Mouse (Mus musculus) liver, embryonic 13.5 days (tissue): Measurements from ENCODE around the gene Xpo5. TPM values are rescaled to one million over a fixed set of nuclear protein-coding genes. Genes with fewer than 3 reads are reported as not detected.

Source experiments
- ATAC-seq: fragments of 200-750 bp; cut with Nextera tagmentation; 2 replicates; pipeline ENCODE4 v1.8.0; 2017; ENCODE audit warnings: low read depth, mild to moderate bottlenecking, moderate number of reproducible peaks, moderate library complexity
- DNase-seq: peaks from one replicate; pipeline ENCODE4 v3.0.0; 2022
- H3K27ac ChIP-seq: fragments of 300-500 bp; sonication (generic); 2 replicates; pipeline ENCODE4 v1.5.1; 2015; ENCODE audit warnings: moderate library complexity, mild to moderate bottlenecking, inconsistent platforms
- H3K27me3 ChIP-seq: fragments of 300-500 bp; sonication (generic); 2 replicates; pipeline ENCODE4 v1.6.1; 2015; ENCODE audit warnings: mild to moderate bottlenecking, inconsistent platforms
- H3K36me3 ChIP-seq: fragments of 300-500 bp; sonication (generic); 2 replicates; pipeline ENCODE4 v1.6.1; 2015; ENCODE audit warnings: mild to moderate bottlenecking, inconsistent platforms
- H3K4me1 ChIP-seq: fragments of 300-500 bp; sonication (generic); replicated peaks from 2 replicates; pipeline ENCODE4 v1.6.1; 2015; ENCODE audit warnings: inconsistent platforms
- H3K4me2 ChIP-seq: fragments of 300-500 bp; sonication (generic); 2 replicates; pipeline ENCODE4 v1.6.1; 2015; ENCODE audit warnings: inconsistent platforms, mild to moderate bottlenecking, moderate library complexity
- H3K4me3 ChIP-seq: fragments of 300-500 bp; sonication (generic); replicated peaks from 2 replicates; pipeline ENCODE4 v1.5.1; 2015; ENCODE audit warnings: mild to moderate bottlenecking, inconsistent platforms
- H3K9ac ChIP-seq: fragments of 300-500 bp; sonication (generic); 2 replicates; pipeline ENCODE4 v1.6.1; 2015; ENCODE audit warnings: mild to moderate bottlenecking, inconsistent platforms
- H3K9me3 ChIP-seq: fragments of 300-500 bp; sonication (generic); replicated peaks from 2 replicates; pipeline ENCODE4 v1.6.1; 2016; ENCODE audit warnings: inconsistent platforms
- WGBS: fragments of 180-500 bp; shearing (Covaris S2); methylation state at CpG from one replicate; pipeline ENCODE4 v1.1.7; 2015; ENCODE audit not compliant: insufficient replicate concordance; 5-methylcytosine and 5-hydroxymethylcytosine counted together
- polyA plus RNA-seq: library from polyadenylated mRNA; unstranded; fragments of >200 nt; fragmentation: Nextera tagmentation; extraction: Ambion mirVana; gene quantifications from 2 replicates; pipeline ENCODE4 v1.2.1, GENCODE M21; 2015

The Xpo5 gene
- polyA plus RNA-seq, 1 experiment from 2014 or later: 19.0 TPM

- H3K27ac ChIP-seq: no peak overlapping the region
- no peak overlapping the region for H3K4me2 ChIP-seq
- no peak for DNase-seq
- no peak overlapping the region for H3K4me3 ChIP-seq
- no peak for ATAC-seq
- H3K27me3 ChIP-seq: no peaks in the 10 kb centered on the region
- peaks cover 49% of the 10 kb centered on the region for H3K36me3 ChIP-seq
- H3K9me3 ChIP-seq: no peaks in the 10 kb centered on the region
- 83% methylated on average over 5 of the region's 5 CpGs for WGBS
- H3K4me1 ChIP-seq: 0 out of 2 replicates have a peak, but pooled peaks cover 4% of the 10 kb centered on the region
- H3K9ac ChIP-seq: no peak overlapping the region
These were observed 70.1 kb downstream of the Xpo5 start for GRCm38 (mm10) chr17:46272675-46273074.

DNA sequence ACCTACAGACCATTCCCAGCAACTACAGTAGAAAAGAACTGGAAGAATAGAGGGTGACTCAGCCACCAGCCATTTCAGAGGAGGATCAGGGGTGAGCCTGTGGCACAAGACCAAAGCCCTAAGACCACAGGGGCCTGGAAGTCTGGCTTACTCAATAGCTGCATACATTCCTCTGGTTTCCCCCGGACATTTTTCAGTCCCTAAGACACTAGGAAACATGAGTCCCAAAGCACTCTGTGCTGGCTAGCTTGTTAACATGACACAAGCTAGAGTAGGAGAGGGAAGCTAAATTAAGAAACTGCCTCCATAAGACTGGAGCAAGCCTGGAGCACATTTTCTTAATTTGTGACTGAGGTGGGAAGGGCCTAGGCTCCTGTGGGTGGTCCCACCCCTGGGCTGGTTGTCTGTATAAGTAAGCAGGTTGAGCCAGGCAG, 71.2 kb downstream of the Xpo5 start:
- H3K27me3 ChIP-seq: no peaks in the 10 kb centered on the region

DNA sequence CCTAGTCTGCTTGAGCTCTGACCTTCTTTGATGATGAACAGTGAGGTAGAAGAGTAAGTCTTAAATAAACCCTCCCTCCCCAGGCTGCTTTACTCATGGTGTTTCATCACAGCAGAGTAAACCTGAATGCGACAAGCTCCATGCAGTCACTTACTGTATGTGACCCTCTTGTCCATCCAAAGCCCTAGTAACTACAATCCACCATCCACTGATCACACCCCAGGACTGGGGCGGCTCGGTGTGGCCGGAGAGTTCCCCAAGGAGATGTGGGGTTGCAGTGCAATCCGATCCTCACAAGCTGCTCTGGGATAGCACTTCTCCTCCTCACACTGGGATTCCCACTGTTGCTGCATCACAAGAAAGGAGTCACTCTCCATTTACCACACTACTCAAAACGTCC, 71.9 kb downstream of the Xpo5 start:
- DNase-seq (no peak), ATAC-seq (no peak)
- Histone ChIP-seq H3K4me2 (no peak overlapping the region), H3K4me3 (no peak overlapping the region), H3K4me1 (0 out of 2 replicates have a peak, but pooled peaks cover 4% of the 10 kb centered on the region), H3K9me3 (no peaks in the 10 kb centered on the region), H3K27me3 (no peaks in the 10 kb centered on the region), H3K9ac (no peak overlapping the region), H3K36me3 (peaks cover 59% of the 10 kb centered on the region), H3K27ac (no peak overlapping the region)
- WGBS: 85% methylated on average over 6 of the region's 6 CpGs

More for the DNA sequence above, 71.2 kb downstream of the Xpo5 start:
- no peak overlapping the region for H3K9ac ChIP-seq
- H3K9me3 ChIP-seq: no peaks in the 10 kb centered on the region
- no peak for ATAC-seq
- peaks cover 54% of the 10 kb centered on the region for H3K36me3 ChIP-seq
- WGBS: 85% methylated on average over 1 of the region's 1 CpGs
- no peak overlapping the region for H3K4me2 ChIP-seq
- DNase-seq: no peak
- 0 out of 2 replicates have a peak, but pooled peaks cover 4% of the 10 kb centered on the region for H3K4me1 ChIP-seq
- no peak overlapping the region for H3K4me3 ChIP-seq
- H3K27ac ChIP-seq: no peak overlapping the region

DNA sequence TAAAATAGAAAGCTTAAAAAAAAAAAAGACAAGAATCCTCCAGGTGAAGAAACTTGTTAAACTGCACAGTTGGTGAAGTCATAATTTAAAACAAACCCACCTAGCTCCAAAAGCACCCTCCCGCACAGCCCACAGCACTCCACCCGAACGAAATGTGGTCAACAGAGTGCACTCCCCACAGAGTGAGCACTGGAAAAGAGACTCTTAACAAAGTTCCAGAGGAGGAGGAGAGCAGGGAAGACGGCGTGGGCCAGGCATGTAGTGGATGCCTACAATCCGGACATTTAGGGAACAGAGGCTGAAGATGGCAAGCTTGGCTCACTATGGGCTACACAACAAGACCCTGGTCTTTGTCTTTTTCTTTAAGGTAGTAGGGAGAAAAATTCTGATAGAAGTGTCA, 72.5 kb downstream of the Xpo5 start:
- Histone ChIP-seq H3K4me2 (no peak overlapping the region), H3K27me3 (no peaks in the 10 kb centered on the region), H3K27ac (no peak overlapping the region), H3K9ac (no peak overlapping the region), H3K36me3 (peaks cover 59% of the 10 kb centered on the region), H3K4me3 (no peak overlapping the region), H3K4me1 (0 out of 2 replicates have a peak, but pooled peaks cover 4% of the 10 kb centered on the region), H3K9me3 (no peaks in the 10 kb centered on the region)
- 78% methylated on average over 6 of the region's 6 CpGs for WGBS
- ATAC-seq (no peak), DNase-seq (no peak)

- no peak for DNase-seq
- H3K27ac ChIP-seq: no peak overlapping the region
- H3K4me2 ChIP-seq: no peak overlapping the region
- H3K4me3 ChIP-seq: no peak overlapping the region
- peaks cover 58% of the 10 kb centered on the region for H3K36me3 ChIP-seq
- no peak overlapping the region for H3K9ac ChIP-seq
- no peaks in the 10 kb centered on the region for H3K27me3 ChIP-seq
- 65% methylated on average over 10 of the region's 10 CpGs for WGBS
- H3K4me1 ChIP-seq: 0 out of 2 replicates have a peak, but pooled peaks cover 4% of the 10 kb centered on the region
- ATAC-seq: no peak
- H3K9me3 ChIP-seq: no peaks in the 10 kb centered on the region
These were observed 72.9 kb downstream of the Xpo5 start for GRCm38 (mm10) chr17:46275506-46275905.

GRCm38 (mm10) chr17:46277586-46277985, 75.0 kb downstream of the Xpo5 start:
- 81% methylated on average over 4 of the region's 4 CpGs for WGBS
- Histone ChIP-seq H3K27ac (no peak overlapping the region), H3K27me3 (no peaks in the 10 kb centered on the region), H3K9me3 (no peaks in the 10 kb centered on the region), H3K36me3 (peaks cover 45% of the 10 kb centered on the region), H3K4me3 (no peak overlapping the region), H3K9ac (no peak overlapping the region), H3K4me1 (peaks cover 20% of the 10 kb centered on the region), H3K4me2 (no peak overlapping the region)
- DNase-seq (no peak), ATAC-seq (no peak)

- no peaks in the 10 kb centered on the region for H3K9me3 ChIP-seq
- no peak overlapping the region for H3K9ac ChIP-seq
- H3K27me3 ChIP-seq: no peaks in the 10 kb centered on the region
- H3K4me3 ChIP-seq: no peak overlapping the region
- H3K4me1 ChIP-seq: peaks cover 23% of the 10 kb centered on the region
- H3K27ac ChIP-seq: no peak overlapping the region
- DNase-seq: no peak
- H3K4me2 ChIP-seq: no peak overlapping the region
- H3K36me3 ChIP-seq: peaks cover 43% of the 10 kb centered on the region
- ATAC-seq: no peak
- WGBS: 82% methylated on average over 12 of the region's 12 CpGs
These were observed 75.6 kb downstream of the Xpo5 start for GRCm38 (mm10) chr17:46278011-46278765.

- Histone ChIP-seq H3K27ac (peak within 1 kb of the TSS; percentile 70; the same call in 1 of the 2 replicates), H3K9me3 (no peaks in the 10 kb centered on the region), H3K4me1 (peaks cover 23% of the 10 kb centered on the region), H3K36me3 (peaks cover 27% of the 10 kb centered on the region), H3K27me3 (0 out of 2 replicates have a peak, but pooled peaks cover 5% of the 10 kb centered on the region), H3K9ac (peak within 1 kb of the TSS; percentile 87), H3K4me3 (peak within 1 kb of the TSS; percentile 79), H3K4me2 (peak within 1 kb of the TSS; percentile 95)
- under 1% methylated on average over 37 of the region's 37 CpGs for WGBS
- DNase-seq: peak; percentile 77
- peak; percentile 96 for ATAC-seq
These were observed 80.0 kb downstream of the Xpo5 start, which contains the start of gene Tjap1 for GRCm38 (mm10) chr17:46282483-46283123. Gene Tjap1 (minus strand): TSS chr17:46283026.

DNA sequence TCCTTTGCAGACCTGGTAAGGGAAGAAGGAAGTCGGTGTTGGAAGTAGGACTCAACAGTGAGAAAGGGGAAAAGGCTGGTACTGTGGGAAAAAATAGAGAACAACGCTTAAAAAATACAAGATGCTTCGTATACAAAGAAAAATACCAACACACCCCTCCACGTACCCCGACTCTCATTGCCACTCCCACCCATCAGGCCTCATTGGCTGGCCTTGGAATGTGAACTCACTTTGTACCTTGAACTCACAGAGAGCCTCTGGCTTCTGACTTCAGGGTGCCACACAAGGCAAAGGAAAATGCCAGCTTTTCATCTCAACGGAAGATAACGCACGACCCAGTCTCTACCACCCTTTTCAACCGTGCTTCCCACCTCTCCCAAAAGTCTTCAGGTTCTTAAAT, 80.6 kb downstream of the Xpo5 start:
- peaks cover 23% of the 10 kb centered on the region for H3K4me1 ChIP-seq
- H3K27me3 ChIP-seq: 0 out of 2 replicates have a peak, but pooled peaks cover 5% of the 10 kb centered on the region
- 24% methylated on average over 9 of the region's 9 CpGs for WGBS
- H3K4me3 ChIP-seq: peak overlapping the region; percentile 79
- no peak for DNase-seq
- peak overlapping the region; percentile 87 for H3K9ac ChIP-seq
- H3K27ac ChIP-seq: no peak overlapping the region
- no peaks in the 10 kb centered on the region for H3K9me3 ChIP-seq
- H3K4me2 ChIP-seq: peak overlapping the region; percentile 95
- peak; percentile 27 for ATAC-seq
- peaks cover 23% of the 10 kb centered on the region for H3K36me3 ChIP-seq

GRCm38 (mm10) chr17:46283911-46284310, 81.3 kb downstream of the Xpo5 start:
- Histone ChIP-seq H3K9me3 (no peaks in the 10 kb centered on the region), H3K4me1 (peaks cover 26% of the 10 kb centered on the region), H3K27ac (no peak overlapping the region), H3K27me3 (0 out of 2 replicates have a peak, but pooled peaks cover 5% of the 10 kb centered on the region), H3K4me2 (no peak overlapping the region), H3K4me3 (no peak overlapping the region), H3K36me3 (peaks cover 16% of the 10 kb centered on the region), H3K9ac (no peak overlapping the region)
- 74% methylated on average over 8 of the region's 8 CpGs for WGBS
- ATAC-seq: no peak
- DNase-seq: no peak

GRCm38 (mm10) chr17:46284653-46285052, 82.1 kb downstream of the Xpo5 start:
- no peak overlapping the region for H3K9ac ChIP-seq
- no peak overlapping the region for H3K4me2 ChIP-seq
- no peak overlapping the region for H3K4me3 ChIP-seq
- H3K4me1 ChIP-seq: peaks cover 26% of the 10 kb centered on the region
- DNase-seq: no peak
- no peak overlapping the region for H3K27ac ChIP-seq
- H3K36me3 ChIP-seq: peaks cover 8% of the 10 kb centered on the region
- 47% methylated on average over 7 of the region's 7 CpGs for WGBS
- ATAC-seq: no peak
- H3K9me3 ChIP-seq: no peaks in the 10 kb centered on the region
- H3K27me3 ChIP-seq: peaks cover 13% of the 10 kb centered on the region; the same call in 1 of the 2 replicates
